Mouse (Mus musculus) forebrain, embryonic 16.5 days (tissue): ENCODE measurements around the gene Usp6nl. TPM values are rescaled to one million over a fixed set of nuclear protein-coding genes. Genes with fewer than 3 reads are reported as not detected.

Experiments
- ATAC-seq: fragments of 200-750 bp; cut with Nextera tagmentation; 2 replicates; pipeline ENCODE4 v1.8.0; 2017; ENCODE audit warnings: mild to moderate bottlenecking, moderate library complexity
- H3K27ac ChIP-seq: fragments of 300-500 bp; sonication (generic); 2 replicates; pipeline ENCODE4 v1.5.1; 2014; ENCODE audit warnings: low read length, control low read depth
- H3K27me3 ChIP-seq: fragments of 300-500 bp; sonication (generic); replicated peaks from 2 replicates; pipeline ENCODE4 v1.6.1; 2014; ENCODE audit warnings: low read length; ENCODE audit not compliant: control insufficient read depth, insufficient read depth
- H3K36me3 ChIP-seq: fragments of 300-500 bp; sonication (generic); 2 replicates; pipeline ENCODE4 v1.6.1; 2014; ENCODE audit not compliant: control insufficient read depth, insufficient read depth
- H3K4me1 ChIP-seq: fragments of 300-500 bp; sonication (generic); replicated peaks from 2 replicates; pipeline ENCODE4 v1.6.1; 2014; ENCODE audit warnings: low read length; ENCODE audit not compliant: control insufficient read depth, insufficient read depth
- H3K4me2 ChIP-seq: fragments of 300-500 bp; sonication (generic); 2 replicates; pipeline ENCODE4 v1.6.1; 2014; ENCODE audit warnings: mild to moderate bottlenecking, low read length, control low read depth
- H3K4me3 ChIP-seq: fragments of 300-500 bp; sonication (generic); replicated peaks from 2 replicates; pipeline ENCODE4 v1.5.1; 2014; ENCODE audit warnings: mild to moderate bottlenecking, low read length, control low read depth
- H3K9ac ChIP-seq: fragments of 300-500 bp; sonication (generic); replicated peaks from 2 replicates; pipeline ENCODE4 v1.6.1; 2014; ENCODE audit warnings: low read depth, low read length, control low read depth
- H3K9me3 ChIP-seq: fragments of 300-500 bp; sonication (generic); 2 replicates; pipeline ENCODE4 v1.6.1; 2016; ENCODE audit warnings: low read length; ENCODE audit not compliant: control insufficient read depth
- WGBS: fragments of 180-500 bp; shearing (Covaris S2); extraction: QIAGEN DNeasy Blood & Tissue Kit; methylation state at CpG from one replicate; pipeline ENCODE4 v1.1.7; 2014; 5-methylcytosine and 5-hydroxymethylcytosine counted together
- polyA plus RNA-seq: library from polyadenylated mRNA; unstranded; fragments of >200 nt; fragmentation: Nextera tagmentation; extraction: Ambion mirVana; gene quantifications from 2 replicates; pipeline ENCODE4 v1.2.1, GENCODE M21; 2015

Usp6nl gene
- polyA plus RNA-seq, 1 experiment from 2014 or later, result 7.8 TPM

DNA sequence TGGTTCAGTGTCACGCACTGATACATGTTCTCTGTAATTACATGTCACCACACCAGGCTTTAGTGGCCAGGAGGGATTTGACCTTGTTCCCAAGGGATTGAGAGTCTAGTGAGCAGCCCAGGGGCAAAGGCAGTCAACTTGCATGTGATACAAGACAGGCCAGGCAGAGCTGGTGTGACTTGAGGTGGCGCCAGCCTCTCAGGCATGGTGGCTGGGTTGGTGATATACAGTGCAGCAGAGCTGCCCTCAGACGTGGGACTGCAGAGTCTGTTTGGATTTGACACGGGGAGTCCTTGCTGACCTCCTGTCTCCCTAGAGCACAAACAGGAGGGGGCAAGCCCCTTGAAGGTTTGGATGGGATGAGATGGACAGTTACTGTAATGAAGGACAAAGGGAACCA, 123.4 kb downstream of the Usp6nl start:
- H3K9me3 ChIP-seq, result no peaks in the 10 kb centered on the region
- no peak overlapping the region for H3K4me3 ChIP-seq
- H3K36me3 ChIP-seq, result 0 out of 2 replicates have a peak, but pooled peaks cover 6% of the 10 kb centered on the region
- H3K4me2 ChIP-seq, result no peak overlapping the region
- no peak for ATAC-seq
- peaks cover 13% of the 10 kb centered on the region for H3K4me1 ChIP-seq
- no peak overlapping the region for H3K27ac ChIP-seq
- no peak overlapping the region for H3K9ac ChIP-seq
- 75% methylated on average over 4 of the region's 4 CpGs for WGBS
- no peaks in the 10 kb centered on the region for H3K27me3 ChIP-seq

DNA sequence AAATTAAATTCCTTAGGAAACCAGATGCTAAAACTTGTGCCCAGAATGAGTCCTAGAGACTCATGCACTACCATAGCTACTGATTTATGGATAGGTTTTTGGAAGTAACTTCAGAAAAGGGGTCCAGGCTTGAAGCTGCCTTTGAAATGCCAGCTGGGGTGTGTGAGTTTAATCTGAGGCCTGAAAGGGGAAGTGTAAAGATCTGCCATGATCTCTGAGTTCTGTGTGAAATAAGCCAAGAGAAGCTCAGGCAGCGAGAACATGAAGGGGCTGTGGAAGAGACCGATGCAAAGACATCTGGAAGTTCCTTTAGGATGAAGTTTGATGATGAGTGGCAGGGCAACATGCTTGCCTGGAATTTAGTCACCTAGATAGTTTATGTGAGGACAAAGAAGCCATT, 126.4 kb downstream of the Usp6nl start:
- no peak overlapping the region for H3K4me2 ChIP-seq
- H3K27me3 ChIP-seq, result no peaks in the 10 kb centered on the region
- no peak overlapping the region for H3K9ac ChIP-seq
- WGBS, result 91% methylated on average over 2 of the region's 2 CpGs
- no peak overlapping the region for H3K4me3 ChIP-seq
- H3K9me3 ChIP-seq, result no peaks in the 10 kb centered on the region
- H3K4me1 ChIP-seq, result peaks cover 14% of the 10 kb centered on the region
- no peak overlapping the region for H3K27ac ChIP-seq
- no peaks in the 10 kb centered on the region for H3K36me3 ChIP-seq
- no peak for ATAC-seq

DNA sequence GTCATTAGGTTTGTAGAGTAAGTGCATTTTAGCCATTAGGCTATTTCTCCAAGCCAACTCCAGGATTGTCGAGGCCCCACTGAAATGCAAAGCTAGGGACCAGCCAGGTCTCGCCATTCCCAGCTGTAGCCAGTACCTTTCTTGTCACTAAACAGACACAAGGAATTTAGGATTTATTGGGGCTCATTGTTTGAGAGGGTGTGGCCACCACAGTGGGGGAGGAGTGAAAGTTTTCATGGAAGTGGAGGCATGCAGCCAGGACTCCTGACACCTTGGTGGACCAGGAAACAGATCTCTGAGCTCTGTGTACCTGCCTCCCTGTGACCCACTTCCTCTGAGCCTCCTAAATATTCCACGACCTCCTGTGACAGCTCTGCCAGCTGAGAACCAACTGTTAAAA, 127.2 kb downstream of the Usp6nl start:
- Histone ChIP-seq H3K9me3 (no peaks in the 10 kb centered on the region), H3K27ac (no peak overlapping the region), H3K9ac (no peak overlapping the region), H3K36me3 (no peaks in the 10 kb centered on the region), H3K4me3 (no peak overlapping the region), H3K4me2 (no peak overlapping the region), H3K27me3 (no peaks in the 10 kb centered on the region), H3K4me1 (peaks cover 16% of the 10 kb centered on the region)
- no peak for ATAC-seq
- WGBS, result 62% methylated on average over 3 of the region's 3 CpGs

DNA sequence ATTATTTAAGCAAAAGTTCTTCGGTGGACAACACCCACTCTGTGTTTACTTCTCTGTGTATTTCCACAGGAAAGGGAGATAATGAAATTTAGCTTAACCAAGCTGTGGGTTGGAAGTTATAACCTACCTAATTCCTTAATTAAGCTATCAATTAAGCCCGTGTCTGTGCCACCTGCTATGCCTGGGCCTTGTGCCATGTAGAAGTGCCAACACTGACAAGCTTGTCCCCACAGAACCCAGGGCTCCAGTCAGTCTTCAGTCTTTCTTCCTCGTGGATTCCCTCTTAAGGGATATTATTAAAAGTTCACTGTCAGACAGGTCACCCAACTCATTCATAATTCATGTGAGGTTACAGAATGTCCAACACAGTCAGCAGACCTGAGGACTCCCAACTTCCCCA, 128.1 kb downstream of the Usp6nl start:
- H3K27me3 ChIP-seq, result no peaks in the 10 kb centered on the region
- no peak overlapping the region for H3K4me3 ChIP-seq
- peaks cover 20% of the 10 kb centered on the region for H3K4me1 ChIP-seq
- H3K9ac ChIP-seq, result no peak overlapping the region
- H3K27ac ChIP-seq, result no peak overlapping the region
- H3K36me3 ChIP-seq, result no peaks in the 10 kb centered on the region
- H3K9me3 ChIP-seq, result no peaks in the 10 kb centered on the region
- ATAC-seq, result 0 out of 2 replicates have a peak, but pooled peaks have one; percentile 41
- 25% methylated on average over 3 of the region's 3 CpGs for WGBS
- no peak overlapping the region for H3K4me2 ChIP-seq

DNA sequence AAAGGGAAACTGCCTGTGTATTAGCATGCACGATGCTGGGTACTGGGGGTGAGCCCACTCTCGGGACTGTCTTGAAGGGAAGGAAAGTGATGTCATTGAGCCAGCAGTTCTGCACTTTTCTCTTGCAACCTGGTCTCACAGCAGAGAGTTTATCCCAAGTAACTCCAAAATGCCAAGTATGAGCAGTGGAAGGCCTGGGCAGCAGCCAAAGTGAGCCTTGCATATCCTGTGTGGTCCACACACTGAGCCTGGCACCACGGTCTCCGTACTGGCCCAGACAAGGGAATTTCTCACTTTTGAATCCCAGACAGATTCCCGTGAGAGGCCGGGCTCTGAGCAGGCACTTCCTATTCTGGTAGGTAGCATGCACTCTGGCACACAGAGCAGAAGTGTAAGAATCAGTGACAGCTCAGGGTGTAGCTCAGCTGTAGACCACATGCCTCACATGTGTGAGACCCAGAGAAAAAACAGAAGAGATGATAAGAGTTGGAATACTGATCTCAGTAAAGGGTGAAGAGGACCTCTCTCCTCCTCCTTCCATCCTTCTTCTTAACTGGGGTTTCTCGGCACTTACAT, 132.6 kb downstream of the Usp6nl start:
- Histone ChIP-seq H3K36me3 (no peaks in the 10 kb centered on the region), H3K4me3 (no peak overlapping the region), H3K4me1 (peaks cover 16% of the 10 kb centered on the region), H3K9ac (no peak overlapping the region), H3K27ac (no peak overlapping the region), H3K27me3 (no peaks in the 10 kb centered on the region), H3K9me3 (no peaks in the 10 kb centered on the region), H3K4me2 (no peak overlapping the region)
- peak; percentile 75 for ATAC-seq
- 32% methylated on average over 7 of the region's 7 CpGs for WGBS

DNA sequence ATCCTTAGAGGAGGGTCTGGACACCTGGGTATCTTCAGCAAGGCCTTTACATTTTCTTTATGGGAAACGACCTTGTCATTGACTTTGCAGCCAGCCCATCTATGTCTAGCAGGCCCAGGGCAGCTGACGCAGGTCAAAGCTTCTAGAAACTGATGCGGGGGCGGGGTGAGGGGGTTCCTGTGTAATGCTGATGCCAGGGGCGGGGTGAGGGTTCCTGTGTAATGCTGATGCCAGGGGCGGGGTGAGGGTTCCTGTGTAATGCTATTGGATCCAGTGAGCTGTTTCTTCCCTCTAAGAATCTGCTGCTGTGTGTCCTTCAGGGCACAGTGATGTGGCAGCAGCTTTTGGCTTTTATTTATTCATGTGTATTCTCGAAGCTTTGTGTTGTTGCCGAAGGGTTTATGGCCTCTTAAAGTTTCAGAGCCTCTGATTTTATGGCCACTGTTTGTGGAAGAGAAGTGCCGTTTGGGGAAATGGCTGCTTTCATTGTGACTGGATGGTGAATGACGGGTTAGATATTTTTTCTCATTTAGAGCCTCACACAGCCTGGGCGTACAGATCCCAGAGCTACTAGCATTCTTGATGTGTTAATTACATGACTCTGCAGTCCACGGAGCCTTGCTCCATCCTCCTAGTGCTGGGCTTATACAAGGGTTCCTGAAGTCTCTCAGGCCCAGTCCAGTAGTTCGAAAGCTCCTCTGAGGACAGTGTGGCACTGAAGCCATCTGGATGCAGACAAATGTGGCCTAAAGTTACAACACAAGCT, 137.0 kb downstream of the Usp6nl start:
- Histone ChIP-seq H3K4me2 (no peak overlapping the region), H3K27ac (no peak overlapping the region), H3K4me1 (peaks cover 12% of the 10 kb centered on the region), H3K4me3 (no peak overlapping the region), H3K9me3 (peaks cover 3% of the 10 kb centered on the region), H3K27me3 (no peaks in the 10 kb centered on the region), H3K9ac (no peak overlapping the region), H3K36me3 (no peaks in the 10 kb centered on the region)
- WGBS, result 65% methylated on average over 13 of the region's 13 CpGs
- ATAC-seq, result no peak

DNA sequence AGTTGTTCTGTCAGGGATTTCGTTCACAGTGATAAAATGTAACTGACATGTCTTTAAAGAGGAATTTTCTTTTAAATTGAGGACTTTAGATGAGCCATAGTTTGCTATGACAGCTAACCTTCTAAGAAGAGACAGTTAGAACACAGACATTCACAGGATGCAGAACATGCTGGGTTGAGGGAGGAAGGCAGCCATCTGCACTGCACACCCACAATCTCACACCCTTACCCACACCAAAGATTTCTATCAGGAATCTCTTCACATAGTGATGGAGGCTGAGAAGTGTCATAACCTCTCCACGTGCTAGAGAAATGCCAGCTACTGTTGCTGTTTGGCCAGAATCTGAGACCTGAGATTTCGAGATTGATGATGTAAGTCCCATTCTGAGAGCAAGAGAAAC, 139.8 kb downstream of the Usp6nl start:
- no peaks in the 10 kb centered on the region for H3K27me3 ChIP-seq
- H3K4me3 ChIP-seq, result no peak overlapping the region
- H3K9ac ChIP-seq, result no peak overlapping the region
- no peak overlapping the region for H3K4me2 ChIP-seq
- no peaks in the 10 kb centered on the region for H3K36me3 ChIP-seq
- no peak overlapping the region for H3K27ac ChIP-seq
- H3K9me3 ChIP-seq, result peaks cover 3% of the 10 kb centered on the region
- H3K4me1 ChIP-seq, result peaks cover 10% of the 10 kb centered on the region
- 95% methylated on average over 3 of the region's 3 CpGs for WGBS
- ATAC-seq, result no peak

DNA sequence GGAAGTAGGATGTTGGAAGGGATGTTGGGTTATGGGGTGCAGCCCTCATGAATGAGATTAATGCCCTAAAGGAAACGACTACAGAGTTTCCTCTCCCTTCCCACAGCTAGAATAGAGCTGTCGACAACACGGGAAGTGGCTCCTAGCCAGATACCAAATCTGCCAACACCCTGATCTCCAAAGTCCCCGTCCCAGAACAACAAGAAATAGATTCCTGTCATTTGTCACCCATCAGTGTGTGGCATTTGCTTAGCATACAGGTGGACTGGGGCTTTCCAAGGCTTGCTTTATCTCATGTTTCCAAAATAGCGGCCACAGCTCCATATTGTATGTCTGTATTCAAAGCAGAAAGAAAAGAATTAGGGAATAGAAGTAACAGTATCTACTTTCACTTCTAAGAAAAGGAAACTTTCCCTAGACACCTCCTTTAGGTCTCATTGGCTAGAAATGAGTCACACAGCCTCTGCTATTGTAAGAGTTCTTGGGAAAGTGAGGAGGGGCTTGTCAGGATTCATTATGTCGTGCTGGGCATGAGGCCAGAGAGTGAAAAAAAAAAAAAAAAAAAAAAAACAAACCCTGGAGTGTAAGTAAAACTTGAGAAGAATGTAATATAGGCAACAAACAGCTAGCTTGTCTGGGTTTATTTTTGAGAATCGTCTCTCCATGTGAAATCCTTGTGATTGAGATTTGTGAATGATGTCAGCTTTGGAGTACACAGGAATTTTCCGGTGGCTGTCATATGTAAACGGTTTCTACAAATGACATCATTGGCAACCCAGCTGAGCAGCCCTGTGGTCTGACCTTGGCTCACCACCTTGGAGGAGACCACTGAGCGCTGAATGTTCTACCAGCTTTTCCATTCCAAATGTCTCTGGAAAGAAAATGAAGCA, 141.6 kb downstream of the Usp6nl start:
- 8% methylated on average over 10 of the region's 10 CpGs for WGBS
- Histone ChIP-seq H3K27me3 (no peaks in the 10 kb centered on the region), H3K4me1 (peaks cover 10% of the 10 kb centered on the region), H3K4me2 (no peak overlapping the region), H3K36me3 (no peaks in the 10 kb centered on the region), H3K9ac (no peak overlapping the region), H3K4me3 (no peak overlapping the region), H3K27ac (peak overlapping the region; percentile 48), H3K9me3 (peaks cover 3% of the 10 kb centered on the region)
- peak; percentile 86 for ATAC-seq

DNA sequence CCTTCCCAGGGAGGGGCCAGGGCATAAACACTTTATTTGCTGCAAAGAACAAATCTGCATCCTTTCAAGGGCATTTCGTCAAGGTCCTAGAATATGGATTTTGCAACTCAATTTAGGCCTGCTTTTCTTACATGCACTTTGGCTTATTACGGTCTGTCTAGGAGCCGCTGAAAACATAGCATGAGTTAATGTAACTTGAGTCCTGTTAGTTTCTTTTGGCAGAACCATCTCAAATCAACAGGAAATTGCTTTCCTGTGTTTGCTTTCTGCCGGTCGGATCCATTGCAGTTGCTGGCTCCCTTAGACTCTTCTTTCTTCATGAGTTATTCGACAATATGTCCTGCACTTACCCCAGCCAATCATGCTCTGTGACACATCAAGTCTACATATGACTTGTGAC, 143.9 kb downstream of the Usp6nl start:
- H3K4me1 ChIP-seq, result peaks cover 18% of the 10 kb centered on the region
- no peak for ATAC-seq

More for the DNA sequence above, 143.9 kb downstream of the Usp6nl start:
- H3K4me3 ChIP-seq, result no peak overlapping the region
- peaks cover 3% of the 10 kb centered on the region for H3K9me3 ChIP-seq
- no peaks in the 10 kb centered on the region for H3K36me3 ChIP-seq
- H3K9ac ChIP-seq, result no peak overlapping the region
- 87% methylated on average over 6 of the region's 6 CpGs for WGBS
- no peaks in the 10 kb centered on the region for H3K27me3 ChIP-seq
- no peak overlapping the region for H3K4me2 ChIP-seq
- no peak overlapping the region for H3K27ac ChIP-seq
